Mouse (Mus musculus): ENCODE results near the gene Cald1. TPM values are rescaled to one million over a fixed set of nuclear protein-coding genes. Genes with fewer than 3 reads are reported as not detected.

Cald1 gene
- total and polyA plus RNA-seq, 2 experiments: 44.6 to 61.0 TPM

DNA sequence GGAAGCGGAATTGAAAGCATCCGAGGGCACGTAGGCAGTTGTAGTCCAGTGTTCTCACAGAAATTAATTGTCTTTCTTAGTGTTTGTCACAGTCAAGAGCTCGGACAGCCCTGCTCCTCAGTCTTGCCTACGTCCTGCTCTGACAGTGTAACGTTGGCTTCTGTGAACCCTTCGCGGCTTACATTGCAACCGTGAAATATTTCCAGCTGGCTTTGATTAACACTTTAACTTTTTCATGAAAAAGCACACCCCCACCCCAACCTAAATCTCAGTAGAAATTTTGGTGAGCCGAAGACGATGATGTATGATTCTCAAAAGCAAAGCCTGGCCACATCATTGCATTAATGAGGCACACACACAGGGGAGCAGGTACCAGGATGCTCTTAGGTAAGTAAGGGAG lies 150.3 kb downstream of the Cald1 start:
- TF ChIP-seq CTCF (IDR thresholded peaks at IDR 0.05; ENCODE audit: low read depth, low read length) (no peak), POLR2A (IDR thresholded peaks at IDR 0.05; ENCODE audit: extremely low read depth, insufficient read depth, low read length) (no peak)
- Histone ChIP-seq H3K9ac (ENCODE audit: low read depth, low read length) (no peak overlapping the region), H3K27ac (replicated peaks; ENCODE audit: insufficient read depth, low read depth, low read length) (no peak overlapping the region), H3K27me3 (ENCODE audit: control insufficient read depth, insufficient read depth, low read length) (no peaks in the 10 kb centered on the region), H3K79me2 (ENCODE audit: control insufficient read depth, insufficient read depth, low read length) (peaks cover 5% of the 10 kb centered on the region; the same call in 1 of the 2 replicates), H3K4me3 (ENCODE audit: insufficient read depth, low read depth, low read length) (no peak overlapping the region), H3K4me1 (ENCODE audit: control insufficient read depth, insufficient read depth, low read length) (peaks cover 20% of the 10 kb centered on the region), H3K36me3 (ENCODE audit: control insufficient read depth, insufficient read depth, low read length) (peaks cover 37% of the 10 kb centered on the region)
- 94% methylated on average over 11 of the region's 11 CpGs for WGBS
- DNase-seq (ENCODE audit: extremely low read depth, low read depth, low spot score): no peak

- Histone ChIP-seq H3K27me3 (ENCODE audit: control insufficient read depth, insufficient read depth, low read length) (no peaks in the 10 kb centered on the region), H3K4me3 (ENCODE audit: insufficient read depth, low read depth, low read length) (no peak overlapping the region), H3K27ac (replicated peaks; ENCODE audit: insufficient read depth, low read depth, low read length) (0 out of 2 replicates have a peak overlapping the region, but pooled peaks have one; percentile 19), H3K79me2 (ENCODE audit: control insufficient read depth, insufficient read depth, low read length) (peaks cover 5% of the 10 kb centered on the region; the same call in 1 of the 2 replicates), H3K9ac (ENCODE audit: low read depth, low read length) (no peak overlapping the region), H3K4me1 (ENCODE audit: control insufficient read depth, insufficient read depth, low read length) (peaks cover 20% of the 10 kb centered on the region), H3K36me3 (ENCODE audit: control insufficient read depth, insufficient read depth, low read length) (peaks cover 41% of the 10 kb centered on the region)
- TF ChIP-seq POLR2A (IDR thresholded peaks at IDR 0.05; ENCODE audit: extremely low read depth, insufficient read depth, low read length) (no peak), CTCF (IDR thresholded peaks at IDR 0.05; ENCODE audit: low read depth, low read length) (no peak)
- no peak for DNase-seq (ENCODE audit: extremely low read depth, low read depth, low spot score)
- WGBS: 70% methylated on average over 6 of the region's 6 CpGs
Observed at GRCm38 (mm10) chr6:34749526-34749925, 151.2 kb downstream of the Cald1 start.

- peaks cover 43% of the 10 kb centered on the region for H3K36me3 ChIP-seq (ENCODE audit: control insufficient read depth, insufficient read depth, low read length)
- TF ChIP-seq CTCF (IDR thresholded peaks at IDR 0.05; ENCODE audit: low read depth, low read length): no peak
- no peak for TF ChIP-seq POLR2A (IDR thresholded peaks at IDR 0.05; ENCODE audit: extremely low read depth, insufficient read depth, low read length)
- H3K27me3 ChIP-seq (ENCODE audit: control insufficient read depth, insufficient read depth, low read length): no peaks in the 10 kb centered on the region
- no peak overlapping the region for H3K9ac ChIP-seq (ENCODE audit: low read depth, low read length)
- 22% methylated on average over 7 of the region's 7 CpGs for WGBS
- peaks cover 20% of the 10 kb centered on the region for H3K4me1 ChIP-seq (ENCODE audit: control insufficient read depth, insufficient read depth, low read length)
- H3K27ac ChIP-seq (replicated peaks; ENCODE audit: insufficient read depth, low read depth, low read length): peak overlapping the region; percentile 65
- DNase-seq (ENCODE audit: extremely low read depth, low read depth, low spot score): peak; percentile 72
- peaks cover 5% of the 10 kb centered on the region; the same call in 1 of the 2 replicates for H3K79me2 ChIP-seq (ENCODE audit: control insufficient read depth, insufficient read depth, low read length)
- no peak overlapping the region for H3K4me3 ChIP-seq (ENCODE audit: insufficient read depth, low read depth, low read length)
Observed at GRCm38 (mm10) chr6:34750487-34751120, 152.3 kb downstream of the Cald1 start.

GRCm38 (mm10) chr6:34751625-34752024 lies 153.3 kb downstream of the Cald1 start:
- Histone ChIP-seq H3K27me3 (ENCODE audit: control insufficient read depth, insufficient read depth, low read length) (no peaks in the 10 kb centered on the region), H3K4me3 (ENCODE audit: insufficient read depth, low read depth, low read length) (no peak overlapping the region), H3K27ac (replicated peaks; ENCODE audit: insufficient read depth, low read depth, low read length) (peak overlapping the region; percentile 40)

DNA sequence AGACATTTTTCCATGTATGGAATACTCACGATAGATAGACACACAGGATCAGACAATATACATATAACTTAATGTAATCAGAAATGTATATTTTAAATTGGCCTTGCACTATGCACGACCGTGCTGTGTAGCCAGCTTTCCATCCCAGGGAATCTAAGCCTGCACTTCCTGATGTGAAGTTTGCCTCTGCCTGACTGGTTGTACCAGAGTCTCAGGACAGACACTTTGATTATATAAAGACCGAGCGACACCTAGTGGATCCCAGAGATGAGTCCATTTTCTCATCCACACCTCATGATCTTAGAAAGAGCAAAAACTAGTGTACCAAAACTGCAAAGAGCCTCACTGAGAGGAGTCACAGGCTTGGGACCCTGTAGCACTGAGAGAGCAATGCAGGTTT lies 156.1 kb downstream of the Cald1 start:
- Histone ChIP-seq H3K4me1 (ENCODE audit: control insufficient read depth, insufficient read depth, low read length) (peaks cover 16% of the 10 kb centered on the region), H3K79me2 (ENCODE audit: control insufficient read depth, insufficient read depth, low read length) (0 out of 2 replicates have a peak, but pooled peaks cover under 1% of the 10 kb centered on the region), H3K27ac (replicated peaks; ENCODE audit: insufficient read depth, low read depth, low read length) (no peak overlapping the region), H3K4me3 (ENCODE audit: insufficient read depth, low read depth, low read length) (no peak overlapping the region), H3K9ac (ENCODE audit: low read depth, low read length) (no peak overlapping the region), H3K36me3 (ENCODE audit: control insufficient read depth, insufficient read depth, low read length) (peaks cover 62% of the 10 kb centered on the region), H3K27me3 (ENCODE audit: control insufficient read depth, insufficient read depth, low read length) (no peaks in the 10 kb centered on the region)
- 42% methylated on average over 5 of the region's 5 CpGs for WGBS
- TF ChIP-seq POLR2A (IDR thresholded peaks at IDR 0.05; ENCODE audit: extremely low read depth, insufficient read depth, low read length): no peak
- TF ChIP-seq CTCF (IDR thresholded peaks at IDR 0.05; ENCODE audit: low read depth, low read length): no peak
- DNase-seq (ENCODE audit: extremely low read depth, low read depth, low spot score): peak; percentile 53

More at GRCm38 (mm10) chr6:34751625-34752024, 153.3 kb downstream of the Cald1 start:
- Histone ChIP-seq H3K36me3 (ENCODE audit: control insufficient read depth, insufficient read depth, low read length) (peaks cover 47% of the 10 kb centered on the region), H3K4me1 (ENCODE audit: control insufficient read depth, insufficient read depth, low read length) (peaks cover 20% of the 10 kb centered on the region), H3K79me2 (ENCODE audit: control insufficient read depth, insufficient read depth, low read length) (peaks cover 2% of the 10 kb centered on the region; the same call in 1 of the 2 replicates), H3K9ac (ENCODE audit: low read depth, low read length) (no peak overlapping the region)
- DNase-seq (ENCODE audit: extremely low read depth, low read depth, low spot score): peak; percentile 93
- TF ChIP-seq POLR2A (IDR thresholded peaks at IDR 0.05; ENCODE audit: extremely low read depth, insufficient read depth, low read length): no peak
- no peak for TF ChIP-seq CTCF (IDR thresholded peaks at IDR 0.05; ENCODE audit: low read depth, low read length)

DNA sequence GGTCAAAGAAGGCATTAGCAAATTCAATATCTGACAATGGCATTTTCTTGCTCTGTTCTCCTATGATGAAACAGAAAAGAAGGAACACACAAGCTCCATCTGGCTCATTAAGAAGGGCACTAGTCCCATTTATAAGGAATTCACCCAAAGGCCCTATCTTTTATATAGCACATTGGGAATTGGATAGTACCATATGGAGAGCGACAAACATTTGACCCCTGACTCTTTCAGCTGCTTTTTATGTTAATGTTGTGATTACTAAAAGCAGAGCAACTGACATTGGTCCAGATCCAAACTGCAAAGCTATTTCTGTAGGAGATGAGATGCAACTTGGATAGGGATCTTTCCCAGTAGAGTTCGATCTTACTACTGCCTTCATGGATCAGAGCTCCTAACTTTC lies 160.0 kb downstream of the Cald1 start:
- Histone ChIP-seq H3K4me3 (ENCODE audit: insufficient read depth, low read depth, low read length) (no peak overlapping the region), H3K9ac (ENCODE audit: low read depth, low read length) (no peak overlapping the region), H3K27ac (replicated peaks; ENCODE audit: insufficient read depth, low read depth, low read length) (no peak overlapping the region), H3K27me3 (ENCODE audit: control insufficient read depth, insufficient read depth, low read length) (no peaks in the 10 kb centered on the region), H3K79me2 (ENCODE audit: control insufficient read depth, insufficient read depth, low read length) (no peaks in the 10 kb centered on the region), H3K36me3 (ENCODE audit: control insufficient read depth, insufficient read depth, low read length) (peaks cover 87% of the 10 kb centered on the region), H3K4me1 (ENCODE audit: control insufficient read depth, insufficient read depth, low read length) (no peaks in the 10 kb centered on the region)
- WGBS: 89% methylated on average over 2 of the region's 2 CpGs
- no peak for TF ChIP-seq CTCF (IDR thresholded peaks at IDR 0.05; ENCODE audit: low read depth, low read length)
- TF ChIP-seq POLR2A (IDR thresholded peaks at IDR 0.05; ENCODE audit: extremely low read depth, insufficient read depth, low read length): no peak
- no peak for DNase-seq (ENCODE audit: extremely low read depth, low read depth, low spot score)
